Mouse (Mus musculus) erythroblast, embryonic 14.5 days (primary cell): ENCODE results near the gene Nrtn.

Experiments
- GATA1 ChIP-seq: IDR thresholded peaks from 2 replicates; pipeline ENCODE4 v1.6.1; 2012; ENCODE audit warnings: low read length, inconsistent platforms, mixed read lengths
- TAL1 ChIP-seq: IDR thresholded peaks from 3 replicates; pipeline ENCODE4 v1.6.1; 2012; ENCODE audit warnings: low read length, inconsistent platforms, mixed read lengths

DNA sequence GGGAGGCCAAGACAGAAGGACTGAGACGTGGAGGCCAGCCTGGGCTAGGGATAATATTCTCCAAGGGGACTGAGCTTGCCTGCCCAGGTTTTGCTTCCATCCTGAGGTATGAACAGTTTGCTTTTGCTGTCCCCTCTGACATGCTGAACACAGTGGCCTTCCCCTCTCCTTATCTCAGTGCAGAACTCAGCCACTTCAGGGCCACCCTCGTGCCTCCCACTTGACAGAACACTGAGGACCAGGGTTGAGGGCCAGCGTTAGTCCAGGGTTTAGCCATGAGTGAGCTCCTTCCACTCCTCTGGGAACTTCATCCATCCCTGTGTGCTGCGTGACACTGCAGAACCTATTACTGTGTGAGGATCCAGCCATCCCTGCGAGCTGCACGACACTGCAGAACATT is 32.0 kb upstream of the Nrtn start:
- TF ChIP-seq GATA1 (no peak), TAL1 (no peak)
